Mouse (Mus musculus): ENCODE measurements around the gene Espn. TPM values are rescaled to one million over a fixed set of nuclear protein-coding genes. Genes with fewer than 3 reads are reported as not detected.

Gene Espn
- polyA plus RNA-seq, 1 experiment = 19.3 TPM

DNA sequence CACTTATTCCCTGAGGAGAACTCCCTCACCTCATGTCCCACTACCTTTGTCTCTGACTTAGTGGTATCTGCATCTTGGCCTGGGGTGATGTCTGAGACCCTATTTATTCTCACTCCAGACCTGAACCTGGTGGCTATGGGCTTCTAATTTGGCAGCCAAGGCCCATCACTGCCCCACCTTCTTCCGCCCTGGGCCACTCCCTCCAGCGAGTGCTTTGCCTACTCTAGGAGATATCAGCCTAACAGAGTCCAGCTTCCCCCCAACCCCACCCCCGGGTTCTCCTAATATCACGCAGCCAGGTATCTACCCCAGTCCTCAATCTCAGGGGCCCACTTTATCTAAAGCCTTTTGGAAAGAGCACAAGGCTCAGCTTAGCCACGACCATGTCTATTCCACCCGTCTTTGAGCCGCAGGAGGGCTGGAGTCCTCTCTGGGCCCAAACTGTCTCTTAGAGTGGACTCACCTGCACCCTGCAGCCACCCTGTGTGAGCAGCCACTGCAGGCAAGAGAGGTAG is 663 bp downstream of the Espn start:
- H3K27me3 ChIP-seq (ENCODE audit: control insufficient read depth, insufficient read depth, low read length, poor library complexity, severe bottlenecking) = no peaks in the 10 kb centered on the region
- peak overlapping the region; percentile 70 for H3K4me3 ChIP-seq (ENCODE audit: low read depth, low read length)
- H3K9ac ChIP-seq (ENCODE audit: low read depth, poor library complexity, severe bottlenecking) = peak overlapping the region; percentile 52
- TF ChIP-seq EP300 (IDR thresholded peaks at IDR 0.05; ENCODE audit: insufficient read depth, low read depth, low read length) = no peak
- no peak for TF ChIP-seq CTCF (IDR thresholded peaks at IDR 0.05; ENCODE audit: low read depth, low read length)
- no peak for TF ChIP-seq POLR2A (IDR thresholded peaks at IDR 0.05; ENCODE audit: insufficient read depth, low read length)
- no peak overlapping the region for H3K27ac ChIP-seq (ENCODE audit: insufficient read depth, low read length)
- H3K4me1 ChIP-seq (ENCODE audit: control insufficient read depth, insufficient read depth, low read length) = no peaks in the 10 kb centered on the region
- no peaks in the 10 kb centered on the region for H3K36me3 ChIP-seq (ENCODE audit: control insufficient read depth, insufficient read depth, low read length, poor library complexity, severe bottlenecking)
- H3K9me3 ChIP-seq (replicated peaks; ENCODE audit: control insufficient read depth, insufficient read depth, low read length, poor library complexity, severe bottlenecking) = no peaks in the 10 kb centered on the region

GRCm38 (mm10) chr4:152150546-152150945 is 1.6 kb downstream of the Espn start:
- H3K4me3 ChIP-seq (ENCODE audit: low read depth, low read length) = no peak overlapping the region
- H3K27me3 ChIP-seq (ENCODE audit: control insufficient read depth, insufficient read depth, low read length, poor library complexity, severe bottlenecking) = no peaks in the 10 kb centered on the region
- TF ChIP-seq EP300 (IDR thresholded peaks at IDR 0.05; ENCODE audit: insufficient read depth, low read depth, low read length) (no peak), POLR2A (IDR thresholded peaks at IDR 0.05; ENCODE audit: insufficient read depth, low read length) (no peak), CTCF (IDR thresholded peaks at IDR 0.05; ENCODE audit: low read depth, low read length) (no peak)
- no peak overlapping the region for H3K27ac ChIP-seq (ENCODE audit: insufficient read depth, low read length)
- no peaks in the 10 kb centered on the region for H3K9me3 ChIP-seq (replicated peaks; ENCODE audit: control insufficient read depth, insufficient read depth, low read length, poor library complexity, severe bottlenecking)
- H3K4me1 ChIP-seq (ENCODE audit: control insufficient read depth, insufficient read depth, low read length) = no peaks in the 10 kb centered on the region
- H3K36me3 ChIP-seq (ENCODE audit: control insufficient read depth, insufficient read depth, low read length, poor library complexity, severe bottlenecking) = no peaks in the 10 kb centered on the region
- H3K9ac ChIP-seq (ENCODE audit: low read depth, poor library complexity, severe bottlenecking) = no peak overlapping the region

DNA sequence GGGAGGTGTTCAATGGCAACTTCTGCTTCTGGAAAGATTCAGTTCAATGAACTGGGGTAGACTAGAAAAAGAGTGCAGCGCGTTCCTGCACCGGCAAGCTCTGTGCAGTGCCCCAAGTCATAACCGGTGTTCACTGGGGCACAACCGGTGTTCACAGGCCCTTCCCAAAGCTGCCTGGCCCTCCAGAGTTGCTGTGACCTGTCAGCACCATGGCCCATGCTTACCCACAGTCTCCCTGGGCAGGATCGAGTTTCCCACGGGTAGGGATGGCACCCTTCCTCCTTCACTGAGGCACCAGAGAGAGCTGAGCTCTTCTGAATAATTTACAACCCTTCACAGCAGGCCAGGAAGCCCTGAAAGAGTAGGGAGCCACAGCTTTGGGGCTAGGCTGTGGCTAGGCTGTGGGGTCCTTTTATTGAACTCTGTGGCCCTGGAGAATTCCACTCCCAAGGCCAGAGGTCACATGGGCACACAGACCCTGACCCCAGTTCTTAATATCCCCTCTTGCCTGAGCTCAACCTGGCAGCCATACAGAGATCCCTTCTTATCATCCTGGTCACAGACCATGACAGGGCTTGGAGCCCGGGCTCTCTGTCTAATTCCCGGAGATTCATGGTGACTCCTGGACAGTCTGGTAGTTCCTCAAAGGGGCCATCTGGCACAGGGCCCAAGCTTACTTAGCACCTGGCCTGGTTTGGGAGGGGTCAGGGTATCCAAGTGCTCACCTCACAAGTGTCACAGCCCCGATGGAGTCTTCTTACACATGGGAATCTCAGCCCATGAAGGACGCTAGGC is 5.9 kb downstream of the Espn start:
- H3K27me3 ChIP-seq (ENCODE audit: control insufficient read depth, insufficient read depth, low read length, poor library complexity, severe bottlenecking) = no peaks in the 10 kb centered on the region
- no peak overlapping the region for H3K4me3 ChIP-seq (ENCODE audit: low read depth, low read length)
- H3K4me1 ChIP-seq (ENCODE audit: control insufficient read depth, insufficient read depth, low read length) = no peaks in the 10 kb centered on the region
- H3K9ac ChIP-seq (ENCODE audit: low read depth, poor library complexity, severe bottlenecking) = no peak overlapping the region
- no peak for TF ChIP-seq CTCF (IDR thresholded peaks at IDR 0.05; ENCODE audit: low read depth, low read length)
- no peak for TF ChIP-seq POLR2A (IDR thresholded peaks at IDR 0.05; ENCODE audit: insufficient read depth, low read length)
- TF ChIP-seq EP300 (IDR thresholded peaks at IDR 0.05; ENCODE audit: insufficient read depth, low read depth, low read length) = no peak
- no peaks in the 10 kb centered on the region for H3K36me3 ChIP-seq (ENCODE audit: control insufficient read depth, insufficient read depth, low read length, poor library complexity, severe bottlenecking)
- H3K9me3 ChIP-seq (replicated peaks; ENCODE audit: control insufficient read depth, insufficient read depth, low read length, poor library complexity, severe bottlenecking) = no peaks in the 10 kb centered on the region
- no peak overlapping the region for H3K27ac ChIP-seq (ENCODE audit: insufficient read depth, low read length)

- H3K27ac ChIP-seq (ENCODE audit: insufficient read depth, low read length) = no peak overlapping the region
- no peak overlapping the region for H3K4me3 ChIP-seq (ENCODE audit: low read depth, low read length)
- H3K4me1 ChIP-seq (ENCODE audit: control insufficient read depth, insufficient read depth, low read length) = no peaks in the 10 kb centered on the region
- no peak overlapping the region for H3K9ac ChIP-seq (ENCODE audit: low read depth, poor library complexity, severe bottlenecking)
- no peaks in the 10 kb centered on the region for H3K36me3 ChIP-seq (ENCODE audit: control insufficient read depth, insufficient read depth, low read length, poor library complexity, severe bottlenecking)
- no peaks in the 10 kb centered on the region for H3K9me3 ChIP-seq (replicated peaks; ENCODE audit: control insufficient read depth, insufficient read depth, low read length, poor library complexity, severe bottlenecking)
- H3K27me3 ChIP-seq (ENCODE audit: control insufficient read depth, insufficient read depth, low read length, poor library complexity, severe bottlenecking) = no peaks in the 10 kb centered on the region
- TF ChIP-seq EP300 (IDR thresholded peaks at IDR 0.05; ENCODE audit: insufficient read depth, low read depth, low read length) = no peak
- TF ChIP-seq POLR2A (IDR thresholded peaks at IDR 0.05; ENCODE audit: insufficient read depth, low read length) = no peak
- TF ChIP-seq CTCF (IDR thresholded peaks at IDR 0.05; ENCODE audit: low read depth, low read length) = no peak
These were observed 6.7 kb downstream of the Espn start for GRCm38 (mm10) chr4:152145473-152145872.

DNA sequence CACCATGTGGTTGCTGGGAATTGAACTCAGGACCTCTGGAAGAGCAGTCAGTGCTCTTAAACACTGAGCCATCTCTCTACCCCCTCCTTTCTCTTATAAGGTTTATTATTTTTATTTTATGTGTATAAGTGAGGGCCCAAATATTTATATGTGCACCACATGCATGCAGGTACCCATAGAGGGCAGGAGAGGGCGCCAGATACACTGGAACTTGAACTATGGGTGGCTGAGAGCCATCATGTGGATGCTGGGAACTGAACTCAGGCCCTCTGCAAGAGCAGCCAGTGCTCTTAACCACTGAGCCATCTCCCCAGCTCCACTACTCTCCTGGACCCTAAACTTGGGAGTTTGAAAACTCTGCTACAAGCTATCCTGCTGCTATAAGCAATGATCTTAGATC is 8.5 kb downstream of the Espn start:
- no peaks in the 10 kb centered on the region for H3K9me3 ChIP-seq (replicated peaks; ENCODE audit: control insufficient read depth, insufficient read depth, low read length, poor library complexity, severe bottlenecking)
- no peaks in the 10 kb centered on the region for H3K4me1 ChIP-seq (ENCODE audit: control insufficient read depth, insufficient read depth, low read length)
- no peak overlapping the region for H3K4me3 ChIP-seq (ENCODE audit: low read depth, low read length)
- no peaks in the 10 kb centered on the region for H3K36me3 ChIP-seq (ENCODE audit: control insufficient read depth, insufficient read depth, low read length, poor library complexity, severe bottlenecking)
- no peak overlapping the region for H3K27ac ChIP-seq (ENCODE audit: insufficient read depth, low read length)
- H3K27me3 ChIP-seq (ENCODE audit: control insufficient read depth, insufficient read depth, low read length, poor library complexity, severe bottlenecking) = no peaks in the 10 kb centered on the region
- TF ChIP-seq EP300 (IDR thresholded peaks at IDR 0.05; ENCODE audit: insufficient read depth, low read depth, low read length) (no peak), POLR2A (IDR thresholded peaks at IDR 0.05; ENCODE audit: insufficient read depth, low read length) (no peak), CTCF (IDR thresholded peaks at IDR 0.05; ENCODE audit: low read depth, low read length) (peak; percentile 47)
- H3K9ac ChIP-seq (ENCODE audit: low read depth, poor library complexity, severe bottlenecking) = no peak overlapping the region

- Histone ChIP-seq H3K4me3 (ENCODE audit: low read depth, low read length) (no peak overlapping the region), H3K9ac (ENCODE audit: low read depth, poor library complexity, severe bottlenecking) (no peak overlapping the region), H3K9me3 (replicated peaks; ENCODE audit: control insufficient read depth, insufficient read depth, low read length, poor library complexity, severe bottlenecking) (no peaks in the 10 kb centered on the region), H3K4me1 (ENCODE audit: control insufficient read depth, insufficient read depth, low read length) (no peaks in the 10 kb centered on the region), H3K27me3 (ENCODE audit: control insufficient read depth, insufficient read depth, low read length, poor library complexity, severe bottlenecking) (no peaks in the 10 kb centered on the region), H3K27ac (ENCODE audit: insufficient read depth, low read length) (no peak overlapping the region), H3K36me3 (ENCODE audit: control insufficient read depth, insufficient read depth, low read length, poor library complexity, severe bottlenecking) (no peaks in the 10 kb centered on the region)
- TF ChIP-seq POLR2A (IDR thresholded peaks at IDR 0.05; ENCODE audit: insufficient read depth, low read length) = no peak
- no peak for TF ChIP-seq CTCF (IDR thresholded peaks at IDR 0.05; ENCODE audit: low read depth, low read length)
- TF ChIP-seq EP300 (IDR thresholded peaks at IDR 0.05; ENCODE audit: insufficient read depth, low read depth, low read length) = no peak
These were observed 10.5 kb downstream of the Espn start for GRCm38 (mm10) chr4:152141521-152142135.
